Mouse (Mus musculus) embryo, embryonic 11.5 days (tissue): ENCODE data around the gene 4930572O03Rik.
"Not testable (repeated sequence)": the region's sequence is repeated elsewhere in the genome, so short reads cannot be mapped to it uniquely, and the experiment has no call there.

ENCODE experiments used
- DNase-seq: peaks from one replicate; pipeline ENCODE4 v3.0.0-alpha.2; 2012; ENCODE audit warnings: low read depth, low spot score

The 4930572O03Rik gene

GRCm38 (mm10) chr5:15656959-15657358, at the start of gene 4930572O03Rik:
4930572O03Rik (minus strand) TSS chr5:15657059.
- DNase-seq: not testable (repeated sequence)

GRCm38 (mm10) chr5:15702891-15703290, 46.0 kb upstream of the 4930572O03Rik start:
- not testable (repeated sequence) for DNase-seq

- not testable (repeated sequence) for DNase-seq
These were observed 40.9 kb upstream of the 4930572O03Rik start for GRCm38 (mm10) chr5:15697719-15698118.

GRCm38 (mm10) chr5:15691849-15692248, 35.0 kb upstream of the 4930572O03Rik start:
- not testable (repeated sequence) for DNase-seq

- DNase-seq: not testable (repeated sequence)
These were observed 34.0 kb upstream of the 4930572O03Rik start for GRCm38 (mm10) chr5:15690822-15691221.

GRCm38 (mm10) chr5:15689659-15690213, 32.9 kb upstream of the 4930572O03Rik start:
- DNase-seq: not testable (repeated sequence)

- not testable (repeated sequence) for DNase-seq
These were observed 32.2 kb upstream of the 4930572O03Rik start for GRCm38 (mm10) chr5:15688874-15689658.

- not testable (repeated sequence) for DNase-seq
These were observed 24.6 kb upstream of the 4930572O03Rik start for GRCm38 (mm10) chr5:15681301-15682035.

- not testable (repeated sequence) for DNase-seq
These were observed 23.4 kb upstream of the 4930572O03Rik start for GRCm38 (mm10) chr5:15679980-15680949.

- not testable (repeated sequence) for DNase-seq
These were observed 22.0 kb upstream of the 4930572O03Rik start for GRCm38 (mm10) chr5:15678907-15679306.

- DNase-seq: not testable (repeated sequence)
These were observed 20.9 kb upstream of the 4930572O03Rik start for GRCm38 (mm10) chr5:15677750-15678149.

- DNase-seq: not testable (repeated sequence)
These were observed 17.8 kb upstream of the 4930572O03Rik start for GRCm38 (mm10) chr5:15674429-15675244.

GRCm38 (mm10) chr5:15673989-15674388, 17.1 kb upstream of the 4930572O03Rik start:
- DNase-seq: not testable (repeated sequence)

- not testable (repeated sequence) for DNase-seq
These were observed 13.9 kb upstream of the 4930572O03Rik start for GRCm38 (mm10) chr5:15670789-15671188.

GRCm38 (mm10) chr5:15663847-15664246, 7.0 kb upstream of the 4930572O03Rik start:
- not testable (repeated sequence) for DNase-seq

- DNase-seq: not testable (repeated sequence)
These were observed 4.5 kb downstream of the 4930572O03Rik start for GRCm38 (mm10) chr5:15652334-15652733.

- DNase-seq: not testable (repeated sequence)
These were observed 11.2 kb downstream of the 4930572O03Rik start for GRCm38 (mm10) chr5:15645707-15646106.

GRCm38 (mm10) chr5:15637637-15638036, 19.2 kb downstream of the 4930572O03Rik start:
- DNase-seq: not testable (repeated sequence)

- not testable (repeated sequence) for DNase-seq
These were observed 26.8 kb downstream of the 4930572O03Rik start for GRCm38 (mm10) chr5:15630068-15630467.

GRCm38 (mm10) chr5:15628136-15628535, 28.7 kb downstream of the 4930572O03Rik start:
- DNase-seq: not testable (repeated sequence)
